ENCODE assay signal across 14 mouse cellular contexts in the genomic region with DNA sequence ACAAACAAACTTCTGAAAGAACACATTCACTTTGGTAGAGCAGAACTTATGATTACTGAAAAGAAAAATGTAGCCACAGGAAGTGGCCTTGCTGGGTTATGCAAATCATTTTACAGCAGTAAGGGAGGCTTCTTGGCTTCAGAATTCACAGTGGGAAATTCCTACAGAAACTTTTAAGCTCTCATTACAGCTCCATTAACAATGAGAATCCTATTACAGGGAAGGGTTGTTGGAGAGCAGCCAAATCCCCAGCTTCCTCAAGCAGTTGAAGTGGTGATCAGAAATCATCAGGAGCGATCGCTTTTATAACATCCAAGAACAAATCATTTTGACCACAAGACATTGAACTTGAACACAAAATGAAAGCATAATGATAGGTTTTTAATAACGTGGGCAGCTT. TPM values are rescaled to one million over a fixed set of nuclear protein-coding genes. Genes with fewer than 3 reads are reported as not detected.
DNase-seq lines count a peak whose midpoint lies in the region; ATAC-seq and TF ChIP-seq lines count a peak whose summit lies in the region.
"Had no signal": no experiment of that assay in that cellular context is flagged by ENCODE, and none has a peak within 500 bp of the region (broad histone marks: within the 10 kb centered on the region; RNA-seq: fewer than 3 reads in every experiment).

No protein-coding gene starts in this region.

- no peak overlapping the region for H3K4me2 ChIP-seq in lung, embryonic 14.5 days
- no peak overlapping the region for H3K4me2 ChIP-seq in kidney, embryonic 16.5 days (replicated peaks; ENCODE audit: low read depth, low read length)
- no peak overlapping the region for H3K4me2 ChIP-seq in liver, embryonic 11.5 days
- H3K4me2 ChIP-seq: hindbrain, embryonic 15.5 days; liver, embryonic 13.5 days had no signal

- no peak overlapping the region for H3K9ac ChIP-seq in lung, embryonic 14.5 days
- no peak overlapping the region for H3K9ac ChIP-seq in kidney, embryonic 16.5 days (replicated peaks; ENCODE audit: low read length)
- H3K9ac ChIP-seq in liver, embryonic 11.5 days (ENCODE audit: low read depth, low read length), result no peak overlapping the region
- H3K9ac ChIP-seq: hindbrain, embryonic 15.5 days; liver, embryonic 13.5 days had no signal

- H3K4me1 ChIP-seq in lung, embryonic 14.5 days (ENCODE audit: insufficient read depth), result no peaks in the 10 kb centered on the region
- H3K4me1 ChIP-seq in kidney, embryonic 16.5 days (ENCODE audit: insufficient read depth, low read length), result peaks cover 11% of the 10 kb centered on the region
- H3K4me1 ChIP-seq in liver, embryonic 11.5 days (replicated peaks; ENCODE audit: control insufficient read depth, insufficient read depth, low read length), result no peaks in the 10 kb centered on the region
- H3K4me1 ChIP-seq: liver, embryonic 13.5 days had no signal

- ATAC-seq in lung, embryonic 14.5 days (ENCODE audit: insufficient read depth), result no peak
- ATAC-seq in kidney, embryonic 16.5 days (ENCODE audit: low FRiP score, low TSS enrichment), result 0 out of 2 replicates have a peak, but pooled peaks have one; percentile 27
- ATAC-seq in liver, embryonic 11.5 days (replicated peaks; ENCODE audit: low FRiP score), result no peak

- no peaks in the 10 kb centered on the region for H3K27me3 ChIP-seq in lung, embryonic 14.5 days (ENCODE audit: insufficient read depth, low read length)
- no peaks in the 10 kb centered on the region for H3K27me3 ChIP-seq in kidney, embryonic 16.5 days (ENCODE audit: insufficient read depth, low read length)
- H3K27me3 ChIP-seq in liver, embryonic 11.5 days (replicated peaks; ENCODE audit: control insufficient read depth, insufficient read depth, low read length), result no peaks in the 10 kb centered on the region
- H3K27me3 ChIP-seq: hindbrain, embryonic 15.5 days; liver, embryonic 13.5 days had no signal

- 22% methylated on average over 3 of the region's 3 CpGs for WGBS in lung, embryonic 14.5 days
- WGBS in kidney, embryonic 16.5 days, result 20% methylated on average over 3 of the region's 3 CpGs
- WGBS in liver, embryonic 11.5 days, result 67% methylated on average over 3 of the region's 3 CpGs

- no peak overlapping the region for H3K4me3 ChIP-seq in lung, embryonic 14.5 days (ENCODE audit: low read depth, low read length)
- H3K4me3 ChIP-seq in kidney, embryonic 16.5 days (ENCODE audit: low read length), result no peak overlapping the region
- no peak overlapping the region for H3K4me3 ChIP-seq in liver, embryonic 11.5 days (ENCODE audit: low read depth, low read length)
- H3K4me3 ChIP-seq: erythroblast, embryonic 14.5 days; heart, adult 2 months; hindbrain, embryonic 15.5 days; liver, embryonic 13.5 days had no signal

- peak; percentile 7 for DNase-seq in embryo, embryonic 10.5 days (ENCODE audit: low spot score)
- DNase-seq in embryo, embryonic 10 days (ENCODE audit: low spot score), result no peak
- peak; percentile 80 for DNase-seq in lung, embryonic 14.5 days
- no peak for DNase-seq in lung, postnatal 36 days
- peak; percentile 14 for DNase-seq in ZHBTc4 (ENCODE audit: low read depth, low spot score)
- no peak for DNase-seq in frontal cortex, postnatal 36 days (ENCODE audit: low spot score in 2 of 2)
- no peak for DNase-seq in liver, embryonic 11.5 days (ENCODE audit: low spot score)
- DNase-seq: heart, adult 2 months; liver, embryonic 13.5 days; right cerebral cortex, postnatal 25 days had no signal

- no peaks in the 10 kb centered on the region for H3K9me3 ChIP-seq in lung, embryonic 14.5 days (ENCODE audit: low read depth, low read length)
- no peaks in the 10 kb centered on the region for H3K9me3 ChIP-seq in kidney, embryonic 16.5 days (ENCODE audit: low read length)
- H3K9me3 ChIP-seq in liver, embryonic 11.5 days (ENCODE audit: control insufficient read depth, low read length), result no peaks in the 10 kb centered on the region
- H3K9me3 ChIP-seq: hindbrain, embryonic 15.5 days; liver, embryonic 13.5 days had no signal

- no peak overlapping the region for H3K27ac ChIP-seq in lung, embryonic 14.5 days (ENCODE audit: low read depth)
- H3K27ac ChIP-seq in kidney, embryonic 16.5 days (ENCODE audit: low read length), result peak overlapping the region; percentile 66; the same call in 1 of the 2 replicates
- no peak overlapping the region for H3K27ac ChIP-seq in liver, embryonic 11.5 days (ENCODE audit: low read depth, low read length)
- H3K27ac ChIP-seq: heart, adult 2 months; hindbrain, embryonic 15.5 days; liver, embryonic 13.5 days had no signal

- H3K36me3 ChIP-seq in lung, embryonic 14.5 days (ENCODE audit: insufficient read depth), result no peaks in the 10 kb centered on the region
- no peaks in the 10 kb centered on the region for H3K36me3 ChIP-seq in kidney, embryonic 16.5 days (ENCODE audit: insufficient read depth, low read length)
- no peaks in the 10 kb centered on the region for H3K36me3 ChIP-seq in liver, embryonic 11.5 days (ENCODE audit: control insufficient read depth, insufficient read depth, low read length)
- H3K36me3 ChIP-seq: hindbrain, embryonic 15.5 days; liver, embryonic 13.5 days had no signal

- no peak for TF ChIP-seq CTCF in lung, embryonic 14.5 days (IDR thresholded peaks at IDR 0.05; ENCODE audit: low read depth)

RNA-seq across cellular contexts. Expression of gene Ccl20, which starts 14.7 kb away (rescaled TPM):
- polyA plus RNA-seq in lung, embryonic 14.5 days (2014; fragmentation: Nextera tagmentation; extraction: Ambion mirVana), result 0.18 TPM in 1 of 2 replicates, not detected in the other
- 0.63 and 0.92 TPM in 2 replicates for polyA plus RNA-seq in kidney, embryonic 16.5 days (2015; fragmentation: Nextera tagmentation; extraction: Ambion mirVana)
- polyA plus RNA-seq in liver, embryonic 11.5 days (2014; fragmentation: Nextera tagmentation; extraction: Ambion mirVana), result 0.23 TPM in 1 of 2 replicates, not detected in the other
- polyA plus RNA-seq: erythroblast, embryonic 14.5 days; hindbrain, embryonic 15.5 days; testis, adult 2 months had no signal

RNA-seq across cellular contexts. Expression of gene Krtap28-13, which starts 41.2 kb away (rescaled TPM):
- not detected in 2 replicates for polyA plus RNA-seq in lung, embryonic 14.5 days (2014; fragmentation: Nextera tagmentation; extraction: Ambion mirVana)
- not detected in 2 replicates for polyA plus RNA-seq in kidney, embryonic 16.5 days (2015; fragmentation: Nextera tagmentation; extraction: Ambion mirVana)
- not detected in 2 replicates for polyA plus RNA-seq in liver, embryonic 11.5 days (2014; fragmentation: Nextera tagmentation; extraction: Ambion mirVana)
- polyA plus RNA-seq: erythroblast, embryonic 14.5 days; heart, adult 2 months; hindbrain, embryonic 15.5 days; liver, embryonic 13.5 days; testis, adult 2 months had no signal

RNA-seq across cellular contexts. Expression of gene A030005K14Rik, which starts 42.7 kb away (rescaled TPM):
- not detected in 2 replicates for polyA plus RNA-seq in lung, embryonic 14.5 days (2014; fragmentation: Nextera tagmentation; extraction: Ambion mirVana)
- polyA plus RNA-seq in kidney, embryonic 16.5 days (2015; fragmentation: Nextera tagmentation; extraction: Ambion mirVana), result not detected in 2 replicates
- not detected in 2 replicates for polyA plus RNA-seq in liver, embryonic 11.5 days (2014; fragmentation: Nextera tagmentation; extraction: Ambion mirVana)
- polyA plus RNA-seq: erythroblast, embryonic 14.5 days; heart, adult 2 months; hindbrain, embryonic 15.5 days; liver, embryonic 13.5 days; testis, adult 2 months had no signal

RNA-seq across cellular contexts. Expression of gene Gm47969, which starts 57.2 kb away (rescaled TPM):
- polyA plus RNA-seq in lung, embryonic 14.5 days (2014; fragmentation: Nextera tagmentation; extraction: Ambion mirVana), result not detected in 2 replicates
- not detected in 2 replicates for polyA plus RNA-seq in kidney, embryonic 16.5 days (2015; fragmentation: Nextera tagmentation; extraction: Ambion mirVana)
- not detected in 2 replicates for polyA plus RNA-seq in liver, embryonic 11.5 days (2014; fragmentation: Nextera tagmentation; extraction: Ambion mirVana)
- polyA plus RNA-seq: erythroblast, embryonic 14.5 days; heart, adult 2 months; hindbrain, embryonic 15.5 days; liver, embryonic 13.5 days; testis, adult 2 months had no signal

RNA-seq across cellular contexts. Expression of gene Daw1, which starts 57.7 kb away (rescaled TPM):
- 0.20 TPM in 1 of 2 replicates, not detected in the other for polyA plus RNA-seq in lung, embryonic 14.5 days (2014; fragmentation: Nextera tagmentation; extraction: Ambion mirVana)
- polyA plus RNA-seq in kidney, embryonic 16.5 days (2015; fragmentation: Nextera tagmentation; extraction: Ambion mirVana), result 0.18 and 0.44 TPM in 2 replicates
- not detected in 2 replicates for polyA plus RNA-seq in liver, embryonic 11.5 days (2014; fragmentation: Nextera tagmentation; extraction: Ambion mirVana)
- polyA plus RNA-seq: erythroblast, embryonic 14.5 days; liver, embryonic 13.5 days had no signal

Comparison
In these comparisons a context has a peak if more than half of its experiments do, and no peak if none do; other contexts are left out.
1. DNase-seq: peak in embryo, embryonic 10.5 days (single experiment), lung, embryonic 14.5 days (single experiment) and ZHBTc4 (single experiment); none in embryo, embryonic 10 days (single experiment), lung, postnatal 36 days (single experiment), frontal cortex, postnatal 36 days (0 of 2) and liver, embryonic 11.5 days (single experiment).